Mouse (Mus musculus): ENCODE measurements around the gene Svop.

DNA sequence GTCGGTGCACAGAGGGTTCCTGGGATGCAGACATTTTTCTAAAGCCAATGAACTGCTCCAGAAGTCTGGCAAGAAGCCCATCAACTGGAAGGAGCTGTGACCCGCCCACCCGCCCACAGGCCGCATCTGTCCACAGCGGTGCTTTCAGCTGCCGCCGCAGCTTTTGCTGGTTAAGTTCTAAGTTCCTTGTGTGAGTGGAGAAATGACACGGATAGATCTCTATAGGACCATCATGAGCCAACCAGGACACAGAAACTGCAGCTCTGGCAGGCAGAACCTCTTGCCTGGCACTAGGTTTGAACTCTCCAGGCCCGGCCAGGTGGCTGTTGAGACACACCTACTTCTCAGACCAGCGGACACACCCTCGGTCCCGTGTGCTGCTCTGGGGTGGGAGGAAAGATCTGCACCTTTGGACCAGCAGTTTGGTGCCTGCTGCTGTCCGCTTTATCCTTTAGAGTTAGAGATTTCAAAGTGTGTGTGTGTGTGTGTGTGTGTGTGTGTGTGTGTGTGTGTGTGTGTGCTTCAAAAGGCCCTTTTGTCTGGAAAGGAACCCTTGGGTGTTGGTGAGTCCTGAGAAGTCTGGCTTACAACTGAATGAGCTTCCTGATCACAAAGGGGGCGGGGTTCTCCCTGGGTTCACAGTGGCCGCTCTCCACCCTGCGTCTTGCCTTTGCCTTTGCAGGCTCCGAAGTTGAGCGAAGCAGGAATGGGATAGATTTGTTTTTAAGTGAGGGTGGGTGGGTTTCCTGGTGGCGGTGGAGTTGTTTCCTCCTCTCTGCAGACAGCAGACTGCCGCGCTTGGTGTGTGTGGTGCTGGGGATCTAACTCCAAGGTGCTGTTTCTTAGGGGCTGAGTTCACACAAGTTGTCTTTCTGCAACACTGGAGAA lies 47.2 kb upstream of the Svop start:
- no peak for TF ChIP-seq FLI1 (IDR thresholded peaks at IDR 0.05; ENCODE audit: low read length)
- no peak for TF ChIP-seq GATA1 (IDR thresholded peaks at IDR 0.05; ENCODE audit: borderline replicate concordance, low read length)
